Mouse (Mus musculus): ENCODE results near the gene Il5. TPM values are rescaled to one million over a fixed set of nuclear protein-coding genes. Genes with fewer than 3 reads are reported as not detected.

Gene Il5
- polyA plus RNA-seq, 1 experiment from 2014 or later = not detected

DNA sequence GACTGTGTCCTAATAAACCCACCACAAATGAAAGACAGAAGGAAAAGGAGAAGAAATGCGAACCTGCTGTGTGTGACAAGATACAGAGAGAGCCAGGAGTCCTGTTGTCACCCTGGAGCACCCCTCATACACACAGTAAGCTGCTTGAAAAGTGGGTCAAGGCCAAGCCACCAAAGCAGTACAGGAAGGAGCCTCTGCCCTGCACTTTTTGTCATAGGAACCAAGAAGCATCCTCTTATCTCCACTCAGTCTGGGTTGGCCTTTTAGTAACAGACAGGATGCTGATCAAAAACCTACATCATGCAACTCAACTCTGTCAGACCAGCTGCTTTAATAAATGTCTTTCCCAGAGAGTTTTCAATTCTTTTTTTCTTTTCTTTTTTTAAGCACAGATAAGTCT, 893 bp upstream of the Il5 start:
- no peak overlapping the region for H3K9ac ChIP-seq
- H3K9me3 ChIP-seq = no peaks in the 10 kb centered on the region
- H3K4me2 ChIP-seq (replicated peaks) = no peak overlapping the region
- no peak overlapping the region for H3K4me3 ChIP-seq
- H3K4me1 ChIP-seq = no peaks in the 10 kb centered on the region
- H3K27ac ChIP-seq = no peak overlapping the region
- no peaks in the 10 kb centered on the region for H3K27me3 ChIP-seq (replicated peaks)
- H3K36me3 ChIP-seq = no peaks in the 10 kb centered on the region
- WGBS = 87% methylated on average over 1 of the region's 1 CpGs
- ATAC-seq (ENCODE audit: low FRiP score, low read depth) = no peak

- ATAC-seq (ENCODE audit: low FRiP score, low read depth) = no peak
- H3K36me3 ChIP-seq = no peaks in the 10 kb centered on the region
- no peak overlapping the region for H3K27ac ChIP-seq
- H3K4me2 ChIP-seq (replicated peaks) = no peak overlapping the region
- H3K4me1 ChIP-seq = no peaks in the 10 kb centered on the region
- no peak overlapping the region for H3K9ac ChIP-seq
- H3K4me3 ChIP-seq = no peak overlapping the region
- no peaks in the 10 kb centered on the region for H3K27me3 ChIP-seq (replicated peaks)
- WGBS = 97% methylated on average over 7 of the region's 7 CpGs
- no peaks in the 10 kb centered on the region for H3K9me3 ChIP-seq
Measured at GRCm38 (mm10) chr11:53731457-53731856, 10.9 kb downstream of the Il5 start.

GRCm38 (mm10) chr11:53732244-53732643, 11.7 kb downstream of the Il5 start:
- Histone ChIP-seq H3K36me3 (no peaks in the 10 kb centered on the region), H3K4me1 (no peaks in the 10 kb centered on the region), H3K27me3 (replicated peaks) (no peaks in the 10 kb centered on the region), H3K9ac (no peak overlapping the region), H3K4me2 (replicated peaks) (no peak overlapping the region), H3K27ac (no peak overlapping the region), H3K4me3 (no peak overlapping the region), H3K9me3 (no peaks in the 10 kb centered on the region)
- ATAC-seq (ENCODE audit: low FRiP score, low read depth) = no peak
- 96% methylated on average over 8 of the region's 8 CpGs for WGBS

- no peaks in the 10 kb centered on the region for H3K4me1 ChIP-seq
- no peak for ATAC-seq (ENCODE audit: low FRiP score, low read depth)
- no peak overlapping the region for H3K4me3 ChIP-seq
- WGBS = 88% methylated on average over 7 of the region's 7 CpGs
- H3K27me3 ChIP-seq (replicated peaks) = no peaks in the 10 kb centered on the region
- no peaks in the 10 kb centered on the region for H3K9me3 ChIP-seq
- no peak overlapping the region for H3K9ac ChIP-seq
- no peaks in the 10 kb centered on the region for H3K36me3 ChIP-seq
- H3K4me2 ChIP-seq (replicated peaks) = no peak overlapping the region
- H3K27ac ChIP-seq = no peak overlapping the region
Measured at GRCm38 (mm10) chr11:53733824-53734223, 13.2 kb downstream of the Il5 start.

- Histone ChIP-seq H3K9me3 (no peaks in the 10 kb centered on the region), H3K4me2 (replicated peaks) (no peak overlapping the region), H3K36me3 (no peaks in the 10 kb centered on the region), H3K9ac (no peak overlapping the region), H3K4me1 (no peaks in the 10 kb centered on the region), H3K27me3 (replicated peaks) (no peaks in the 10 kb centered on the region), H3K4me3 (no peak overlapping the region), H3K27ac (no peak overlapping the region)
- no peak for ATAC-seq (ENCODE audit: low FRiP score, low read depth)
- 85% methylated on average over 2 of the region's 2 CpGs for WGBS
Measured at GRCm38 (mm10) chr11:53734431-53734830, 13.8 kb downstream of the Il5 start.

GRCm38 (mm10) chr11:53734970-53735681, 14.5 kb downstream of the Il5 start:
- Histone ChIP-seq H3K4me3 (no peak overlapping the region), H3K27ac (no peak overlapping the region), H3K4me1 (no peaks in the 10 kb centered on the region), H3K36me3 (no peaks in the 10 kb centered on the region), H3K27me3 (replicated peaks) (no peaks in the 10 kb centered on the region), H3K9me3 (no peaks in the 10 kb centered on the region), H3K4me2 (replicated peaks) (no peak overlapping the region), H3K9ac (no peak overlapping the region)
- 74% methylated on average over 18 of the region's 18 CpGs for WGBS
- ATAC-seq (ENCODE audit: low FRiP score, low read depth) = no peak

DNA sequence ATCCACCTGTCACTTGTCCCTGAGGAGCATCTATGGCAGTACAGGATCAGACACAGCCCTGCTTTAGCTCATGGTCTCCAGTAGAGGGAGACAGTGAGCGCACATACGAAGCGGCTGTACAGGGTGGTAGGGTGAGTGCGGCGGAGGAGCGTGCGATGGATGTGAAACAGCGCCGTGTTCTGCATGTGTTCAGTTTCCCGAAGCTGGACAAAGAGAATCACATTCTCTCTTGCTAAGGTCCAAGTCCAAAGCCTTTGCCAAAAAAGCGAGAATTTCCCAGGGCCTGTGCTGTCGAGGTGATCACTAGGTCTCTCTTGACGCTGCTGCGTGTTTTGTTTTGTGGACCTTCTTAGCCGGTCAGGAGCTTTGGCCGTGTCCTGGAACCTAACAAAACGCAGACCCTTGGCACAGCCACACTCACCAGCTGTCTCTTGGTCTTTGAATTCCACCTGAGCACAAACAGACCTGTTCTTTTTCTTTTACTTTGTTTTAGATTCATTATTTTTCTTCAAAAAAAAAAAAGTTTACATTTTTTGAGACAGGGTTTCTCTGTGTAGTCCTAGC, 15.2 kb downstream of the Il5 start:
- WGBS = 25% methylated on average over 17 of the region's 17 CpGs
- H3K4me3 ChIP-seq = no peak overlapping the region
- peak overlapping the region; percentile 50 for H3K4me2 ChIP-seq (replicated peaks)
- H3K9ac ChIP-seq = peak overlapping the region; percentile 35; the same call in 1 of the 2 replicates
- H3K27me3 ChIP-seq (replicated peaks) = no peaks in the 10 kb centered on the region
- no peaks in the 10 kb centered on the region for H3K36me3 ChIP-seq
- peak; percentile 71 for ATAC-seq (ENCODE audit: low FRiP score, low read depth)
- no peaks in the 10 kb centered on the region for H3K4me1 ChIP-seq
- no peak overlapping the region for H3K27ac ChIP-seq
- no peaks in the 10 kb centered on the region for H3K9me3 ChIP-seq

- Histone ChIP-seq H3K4me1 (no peaks in the 10 kb centered on the region), H3K9me3 (no peaks in the 10 kb centered on the region), H3K4me3 (no peak overlapping the region), H3K9ac (no peak overlapping the region), H3K4me2 (replicated peaks) (no peak overlapping the region), H3K36me3 (no peaks in the 10 kb centered on the region), H3K27ac (no peak overlapping the region), H3K27me3 (replicated peaks) (no peaks in the 10 kb centered on the region)
- WGBS = 52% methylated on average over 14 of the region's 14 CpGs
- 0 out of 2 replicates have a peak, but pooled peaks have one; percentile 63 for ATAC-seq (ENCODE audit: low FRiP score, low read depth)
Measured at GRCm38 (mm10) chr11:53736771-53737572, 16.4 kb downstream of the Il5 start.

GRCm38 (mm10) chr11:53737573-53737946, 17.0 kb downstream of the Il5 start:
- no peaks in the 10 kb centered on the region for H3K27me3 ChIP-seq (replicated peaks)
- H3K27ac ChIP-seq = no peak overlapping the region
- H3K9me3 ChIP-seq = no peaks in the 10 kb centered on the region
- H3K9ac ChIP-seq = no peak overlapping the region
- no peak overlapping the region for H3K4me2 ChIP-seq (replicated peaks)
- no peak overlapping the region for H3K4me3 ChIP-seq
- no peaks in the 10 kb centered on the region for H3K36me3 ChIP-seq
- 47% methylated on average over 6 of the region's 6 CpGs for WGBS
- H3K4me1 ChIP-seq = no peaks in the 10 kb centered on the region
- ATAC-seq (ENCODE audit: low FRiP score, low read depth) = no peak

- no peak overlapping the region for H3K4me2 ChIP-seq (replicated peaks)
- H3K9ac ChIP-seq = no peak overlapping the region
- WGBS = 52% methylated on average over 5 of the region's 5 CpGs
- H3K4me3 ChIP-seq = no peak overlapping the region
- H3K9me3 ChIP-seq = no peaks in the 10 kb centered on the region
- H3K27ac ChIP-seq = no peak overlapping the region
- H3K27me3 ChIP-seq (replicated peaks) = no peaks in the 10 kb centered on the region
- no peak for ATAC-seq (ENCODE audit: low FRiP score, low read depth)
- no peaks in the 10 kb centered on the region for H3K4me1 ChIP-seq
- no peaks in the 10 kb centered on the region for H3K36me3 ChIP-seq
Measured at GRCm38 (mm10) chr11:53742353-53742752, 21.8 kb downstream of the Il5 start.

- Histone ChIP-seq H3K9ac (no peak overlapping the region), H3K9me3 (no peaks in the 10 kb centered on the region), H3K4me2 (replicated peaks) (no peak overlapping the region), H3K4me3 (no peak overlapping the region), H3K4me1 (no peaks in the 10 kb centered on the region), H3K27ac (no peak overlapping the region), H3K27me3 (replicated peaks) (no peaks in the 10 kb centered on the region), H3K36me3 (no peaks in the 10 kb centered on the region)
- WGBS = 92% methylated on average over 2 of the region's 2 CpGs
- no peak for ATAC-seq (ENCODE audit: low FRiP score, low read depth)
Measured at GRCm38 (mm10) chr11:53745260-53745659, 24.7 kb downstream of the Il5 start.

DNA sequence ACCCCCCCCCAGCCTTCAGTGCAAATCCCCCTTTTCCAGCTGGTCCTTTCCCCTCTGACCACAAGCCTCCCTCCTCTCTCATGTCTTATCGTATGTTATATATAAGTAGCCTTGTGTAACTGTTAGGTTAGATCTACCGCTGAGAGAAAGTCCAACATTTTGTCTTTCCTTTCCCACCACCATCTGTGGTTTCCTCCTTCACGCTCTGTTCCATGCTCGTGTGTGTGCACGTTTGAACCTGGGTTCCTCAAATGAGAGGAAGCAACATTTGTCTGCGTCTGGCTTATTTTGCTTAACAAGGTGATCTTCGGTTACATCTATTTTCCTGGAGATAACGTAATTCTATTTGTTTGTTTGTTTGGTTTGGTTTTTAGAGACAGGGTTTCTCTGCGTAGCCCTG, 27.4 kb downstream of the Il5 start:
- Histone ChIP-seq H3K4me1 (no peaks in the 10 kb centered on the region), H3K9ac (no peak overlapping the region), H3K9me3 (no peaks in the 10 kb centered on the region), H3K4me3 (no peak overlapping the region), H3K4me2 (replicated peaks) (no peak overlapping the region), H3K36me3 (no peaks in the 10 kb centered on the region), H3K27ac (no peak overlapping the region), H3K27me3 (replicated peaks) (no peaks in the 10 kb centered on the region)
- 93% methylated on average over 9 of the region's 9 CpGs for WGBS
- ATAC-seq (ENCODE audit: low FRiP score, low read depth) = no peak
